Mouse (Mus musculus) gastrocnemius, postnatal 10 days (tissue): ENCODE data around the gene Bcat2. TPM values are rescaled to one million over a fixed set of nuclear protein-coding genes. Genes with fewer than 3 reads are reported as not detected.
A peak's percentile ranks its signal among the peaks of the same experiment; 100 is the strongest.
"Not testable (repeated sequence)": the region's sequence is repeated elsewhere in the genome, so short reads cannot be mapped to it uniquely, and the experiment has no call there.

ENCODE experiments used
- DNase-seq: peaks from one replicate; pipeline ENCODE4 v3.0.0; 2021; ENCODE audit warnings: mixed read lengths
- long read RNA-seq, 2 experiments: library from polyadenylated mRNA; stranded (forward); transcript quantifications; one replicate each; pipeline ENCODE4 v2.0.0; 2021
- total RNA-seq, 2 experiments: library from RNA; stranded (reverse); gene quantifications; 2 replicates each; pipeline ENCODE4 v1.2.3; 2021

Gene Bcat2
- 10 to 100 TPM; 24.0 to 25.2 TPM for total RNA-seq
- long read RNA-seq, experiment 1, transcript Bcat2-201 (11 exons, 1,772 nt), result major isoform, 17 of 22 reads
- long read RNA-seq, experiment 1, partial matches to known transcripts, result 1 of 22 reads
- long read RNA-seq, experiment 1, other reads (novel, unspliced or antisense), result 4 of 22 reads
- long read RNA-seq, experiment 2, transcript Bcat2-201 (11 exons, 1,772 nt), result major isoform, 21 of 29 reads
- long read RNA-seq, experiment 2, partial matches to known transcripts, result 3 of 29 reads
- long read RNA-seq, experiment 2, other reads (novel, unspliced or antisense), result 5 of 29 reads

DNA sequence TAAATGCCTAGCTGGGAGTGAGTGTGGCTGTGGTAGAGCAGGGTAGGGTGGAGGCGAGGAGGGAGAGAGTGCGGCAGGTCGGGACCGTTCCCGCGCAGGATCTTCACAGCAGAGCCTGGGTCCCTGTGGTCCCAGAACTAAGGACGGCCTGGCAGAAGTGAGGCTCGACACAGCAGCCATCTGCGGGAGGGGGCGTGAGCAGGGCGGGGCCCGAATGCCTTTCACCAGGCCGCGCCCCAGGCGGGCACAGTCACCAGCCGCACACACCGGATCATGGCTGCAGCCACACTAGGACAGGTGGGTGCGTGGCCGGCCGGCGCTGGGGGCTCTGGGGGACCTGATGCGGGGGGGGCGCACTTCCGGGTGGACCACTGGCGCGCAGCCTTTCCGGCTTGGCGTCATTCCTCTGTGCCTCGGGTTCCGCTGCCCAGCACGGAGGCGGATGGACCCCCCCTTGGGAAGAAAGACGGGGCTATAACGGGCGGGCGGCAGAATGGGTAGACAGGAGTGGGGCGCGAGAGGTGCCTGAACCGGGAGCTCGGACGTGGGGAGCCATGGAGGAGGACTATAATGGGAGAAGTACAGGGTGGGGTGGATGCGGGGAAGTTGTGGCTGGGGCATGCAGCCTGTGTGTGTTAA is at the start of gene Bcat2:
Gene Bcat2, plus strand, starts transcription at position 51 of the 639 bp plus-strand sequence.
- peak; percentile 76 for DNase-seq

DNA sequence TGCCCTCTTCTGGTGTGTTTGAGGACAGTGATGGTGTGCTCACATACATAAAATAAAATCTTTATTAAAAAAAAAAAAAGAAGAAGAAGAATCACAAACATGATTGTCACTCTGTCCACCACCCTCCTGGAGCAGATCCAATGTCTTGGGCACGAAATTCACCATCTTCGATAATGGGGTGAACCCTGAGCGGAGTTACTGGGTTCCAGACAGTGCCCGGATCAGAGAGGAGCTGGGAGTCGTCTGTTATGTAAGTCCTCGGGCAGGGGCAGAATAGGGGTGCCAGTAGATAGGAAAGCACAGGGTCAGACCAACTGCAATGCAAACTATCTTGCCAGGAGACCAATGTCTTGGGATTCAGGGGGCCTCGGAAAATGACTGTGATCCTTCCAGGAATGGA is 49.3 kb upstream of the Bcat2 start:
- DNase-seq, result no peak

DNA sequence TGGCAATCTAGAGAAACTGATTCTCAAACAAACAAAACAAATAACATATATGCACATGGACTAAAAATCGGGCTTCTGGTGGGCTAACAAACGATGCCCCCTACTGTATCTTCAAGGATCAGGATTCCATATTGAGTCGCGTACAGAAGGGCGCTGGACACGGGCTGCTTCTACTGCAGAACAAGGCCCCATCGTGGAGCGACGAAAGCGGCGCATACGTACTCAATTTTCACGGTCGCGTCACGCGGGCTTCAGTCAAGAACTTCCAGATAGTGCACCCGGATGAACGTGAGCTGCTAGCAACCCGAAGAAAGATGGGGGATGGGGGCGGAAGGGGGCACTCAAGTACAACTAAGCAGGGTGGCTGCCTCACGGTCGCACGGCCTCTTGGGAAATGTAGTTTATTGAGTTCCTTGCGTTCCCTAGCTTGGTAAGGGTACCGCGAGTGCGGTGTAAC is 48.2 kb upstream of the Bcat2 start:
- peak; percentile 72 for DNase-seq

DNA sequence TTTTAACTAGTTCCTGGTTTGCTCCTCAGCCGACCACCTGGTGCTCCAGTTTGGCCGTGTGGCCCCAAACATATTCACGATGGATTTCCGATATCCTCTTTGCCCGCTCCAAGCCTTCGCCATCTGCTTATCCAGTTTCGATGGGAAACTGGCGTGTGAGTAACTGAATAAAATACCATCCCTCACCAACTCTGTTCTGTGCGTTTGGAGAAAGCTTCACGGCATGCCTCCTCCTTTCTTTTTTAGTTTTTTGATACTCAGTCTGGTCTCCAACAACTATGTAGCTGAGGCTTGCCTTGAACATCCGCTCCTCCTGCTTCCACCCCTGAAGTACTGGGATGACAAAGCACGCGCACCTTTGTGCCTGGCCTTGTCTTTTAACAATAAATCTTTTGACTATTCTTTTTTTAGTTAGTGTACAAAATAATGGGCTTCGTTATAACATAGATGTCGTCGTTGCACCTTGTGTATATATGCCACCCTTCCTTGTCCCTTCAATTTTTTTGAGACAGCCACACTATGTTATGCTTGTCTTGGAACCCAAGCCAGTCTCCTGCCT is 47.7 kb upstream of the Bcat2 start:
- DNase-seq, result no peak

DNA sequence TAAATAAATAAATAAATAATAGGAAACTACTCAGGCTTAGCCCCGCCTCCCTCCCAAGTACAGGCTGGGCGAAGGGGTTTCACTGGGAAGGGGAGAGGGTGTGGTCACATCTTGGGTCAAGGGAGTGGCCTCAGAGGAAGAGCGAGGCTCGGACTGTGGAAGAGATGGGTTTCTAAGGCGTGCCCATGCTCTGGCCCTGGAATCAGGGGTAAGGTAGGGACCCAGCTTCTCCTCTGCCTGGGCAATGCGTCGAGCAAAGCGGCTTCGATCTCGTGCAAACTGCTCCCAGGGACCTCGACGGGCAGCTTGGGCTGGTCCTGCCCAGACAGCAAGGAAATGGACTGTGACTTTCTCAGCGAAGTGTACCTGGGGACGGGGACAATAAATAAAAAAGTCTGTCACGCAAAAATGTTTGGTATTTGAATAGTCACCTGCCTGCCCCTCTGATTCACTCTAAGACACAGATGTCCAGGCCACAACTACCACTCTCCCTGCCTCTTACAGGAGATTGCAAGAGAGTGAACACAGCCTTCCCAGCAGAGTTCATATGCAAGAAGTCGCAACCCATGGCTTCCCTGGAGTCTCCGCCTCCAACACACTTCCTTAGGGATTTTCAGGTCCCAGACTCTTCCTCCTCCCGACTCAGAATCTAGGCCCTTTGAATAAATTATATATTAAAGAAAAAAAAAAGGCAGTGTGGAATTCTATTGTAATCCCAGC is 46.8 kb upstream of the Bcat2 start:
- no peak for DNase-seq

DNA sequence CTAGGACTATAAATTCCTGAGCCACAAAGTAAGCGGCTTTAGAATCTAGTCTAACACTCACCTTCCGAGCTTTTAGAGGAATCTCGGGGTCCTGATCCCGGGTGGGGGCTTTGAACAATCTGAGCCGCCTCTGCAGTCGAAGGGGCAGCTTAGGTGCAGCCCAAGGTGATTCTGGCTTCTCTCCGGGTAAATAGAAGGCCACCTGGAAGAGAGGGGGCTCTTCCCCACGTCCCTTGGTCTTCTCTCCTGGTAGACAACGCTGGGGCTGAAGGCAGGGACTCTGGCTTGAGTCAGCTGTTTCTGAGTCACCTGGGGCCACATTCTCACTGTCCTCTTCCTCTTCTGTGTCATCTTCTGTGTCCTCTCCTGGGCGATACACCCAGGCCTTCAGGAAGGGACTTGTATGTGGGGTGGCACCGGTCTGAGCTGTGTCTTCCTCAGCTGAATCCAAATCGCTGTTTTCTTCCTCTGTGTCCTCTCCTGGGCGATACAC is 46.2 kb upstream of the Bcat2 start:
- no peak for DNase-seq

DNA sequence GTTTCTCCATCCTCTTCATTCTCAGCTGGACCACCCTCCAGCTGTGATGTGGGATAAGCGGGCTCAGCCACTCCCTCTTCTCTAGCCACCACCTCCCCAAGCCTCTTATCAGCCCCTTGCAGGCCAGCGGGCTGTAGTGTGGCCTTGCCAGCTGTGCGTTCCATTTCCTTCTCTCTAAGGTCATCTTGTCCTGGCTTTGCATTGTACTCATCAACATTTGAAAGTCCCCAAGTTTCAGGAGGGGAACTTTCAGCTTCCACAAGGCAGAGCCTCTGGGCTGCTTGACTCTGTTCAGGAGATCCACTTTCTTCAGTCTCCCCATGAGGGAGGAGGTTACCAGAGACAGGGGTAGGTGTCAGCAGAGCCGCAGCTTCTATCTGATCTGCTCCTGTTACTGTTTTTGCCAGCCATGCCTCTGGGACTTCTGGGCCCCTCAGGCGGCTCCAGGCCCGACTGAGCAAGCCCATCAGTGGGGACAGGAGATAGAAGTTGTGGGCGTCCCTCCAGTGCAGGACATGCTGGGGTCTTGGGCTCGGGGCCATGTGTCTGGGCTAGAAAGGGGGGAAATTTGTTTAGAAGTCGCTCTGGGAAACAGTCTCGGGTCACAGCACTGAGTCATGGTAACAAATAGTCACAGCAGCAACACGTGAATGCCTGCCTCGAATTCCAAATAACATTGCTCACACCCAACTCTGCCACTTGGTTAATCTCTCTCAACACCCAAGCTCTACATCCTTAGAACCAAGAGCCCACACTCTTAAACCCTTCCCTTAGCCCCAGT is 44.9 kb upstream of the Bcat2 start:
- no peak for DNase-seq

DNA sequence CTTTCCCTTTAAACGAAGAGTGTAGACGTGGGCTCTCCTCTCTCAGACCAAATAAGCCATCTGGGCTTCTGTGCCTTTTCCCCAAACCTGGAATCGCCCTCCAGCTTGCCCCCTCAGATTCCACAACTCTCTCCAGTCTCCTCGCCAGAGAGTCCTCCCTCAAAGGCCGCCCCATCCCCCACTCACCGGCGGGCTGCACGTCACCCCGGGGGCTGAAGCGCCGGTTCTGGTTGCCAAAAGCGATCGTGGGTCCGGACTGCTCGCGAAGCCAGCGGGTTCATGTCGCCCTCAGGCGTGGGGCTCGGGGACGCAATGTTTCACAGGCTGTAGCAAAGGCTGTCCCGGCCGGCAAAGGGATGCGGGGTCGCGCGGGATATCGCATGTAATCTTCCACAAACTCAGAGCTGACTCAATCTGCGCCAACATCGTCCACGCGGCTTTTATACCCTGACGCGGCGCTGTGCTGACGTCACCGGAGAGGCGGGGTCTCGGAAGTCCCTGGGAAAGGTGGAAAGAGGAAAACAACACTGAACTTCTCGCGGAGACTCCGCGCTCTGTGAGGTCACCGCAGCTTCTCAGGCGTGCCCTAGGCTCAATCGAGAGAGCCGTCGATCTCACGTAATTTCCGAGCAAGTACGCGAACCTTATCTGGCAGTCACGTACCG is 44.0 kb upstream of the Bcat2 start, which contains the start of the genes Ppp1r15a and Plekha4:
Gene Ppp1r15a, minus strand, starts transcription at position 460 of the 665 bp plus-strand sequence.
Gene Plekha4, plus strand, starts transcription at position 522 of the 665 bp plus-strand sequence.
- peak; percentile 93 for DNase-seq

DNA sequence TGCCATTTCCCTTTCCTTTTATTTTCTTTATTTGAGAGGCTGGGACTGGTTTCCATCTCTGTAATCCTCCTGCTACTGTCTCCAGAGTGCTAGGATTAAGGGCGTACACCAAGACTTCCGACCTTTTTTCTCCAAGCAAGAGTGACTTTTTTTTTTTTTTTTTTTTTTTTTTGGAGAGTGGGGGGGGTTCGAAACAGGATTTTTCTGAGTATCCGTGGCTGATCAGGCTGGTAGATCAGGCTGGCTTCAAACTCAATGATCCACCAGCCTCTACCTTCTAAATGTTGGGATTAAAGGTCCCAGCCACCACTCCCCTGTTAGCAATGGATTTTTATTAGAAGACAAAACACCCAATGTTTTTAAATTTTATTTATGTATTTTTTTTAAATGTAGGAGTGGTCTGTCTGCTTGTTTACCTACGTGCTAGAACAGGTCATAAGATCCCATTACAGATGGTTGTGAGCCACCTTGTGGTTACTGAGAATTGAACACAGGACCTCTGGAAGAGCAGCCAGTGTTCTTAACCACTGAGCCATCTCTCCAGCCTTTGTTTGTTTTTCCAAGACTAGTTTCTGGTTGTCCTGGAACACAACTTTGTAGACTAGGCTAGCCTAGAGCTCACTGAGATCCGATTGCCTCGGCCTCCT is 43.4 kb upstream of the Bcat2 start:
- no peak for DNase-seq

DNA sequence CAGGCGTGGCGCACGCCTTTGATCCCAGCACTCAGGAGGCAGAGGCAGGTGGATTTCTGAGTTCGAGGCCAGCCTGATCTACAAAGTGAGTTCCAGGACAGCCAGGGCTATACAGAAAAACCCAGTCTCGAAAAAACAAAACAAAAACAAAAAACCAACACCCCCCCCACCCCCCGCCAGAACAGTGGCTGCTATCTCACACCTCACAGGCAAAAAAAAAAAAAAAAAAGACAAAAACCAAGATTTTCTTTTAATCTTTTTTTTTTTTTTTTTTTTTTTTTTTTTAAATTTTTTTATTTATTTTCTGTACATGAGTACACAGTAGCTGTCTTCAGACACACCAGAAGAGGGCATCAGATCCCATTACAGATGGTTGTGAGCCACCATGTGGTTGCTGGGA is 42.8 kb upstream of the Bcat2 start:
- not testable (repeated sequence) for DNase-seq

DNA sequence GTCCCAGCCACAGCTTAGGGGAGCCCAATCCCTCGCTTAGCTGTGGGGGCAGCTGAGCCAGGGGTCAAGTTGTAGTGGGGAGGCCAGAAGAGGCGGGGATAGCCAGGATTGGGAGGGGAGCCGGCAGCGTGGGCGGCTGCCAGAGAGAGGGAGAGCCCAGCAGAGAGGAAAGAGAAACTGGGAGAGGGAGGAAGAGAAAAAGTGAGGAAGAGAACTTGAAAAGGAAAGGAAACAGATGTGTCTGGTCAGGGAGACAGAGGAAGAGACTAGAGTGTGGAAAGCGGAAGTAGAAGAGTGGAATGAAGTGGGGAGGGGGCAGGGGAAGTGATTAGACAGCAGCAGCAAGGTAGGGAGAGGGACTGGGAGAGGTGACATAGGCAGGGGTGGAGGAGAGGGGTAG is 40.5 kb upstream of the Bcat2 start:
- DNase-seq, result peak; percentile 47

DNA sequence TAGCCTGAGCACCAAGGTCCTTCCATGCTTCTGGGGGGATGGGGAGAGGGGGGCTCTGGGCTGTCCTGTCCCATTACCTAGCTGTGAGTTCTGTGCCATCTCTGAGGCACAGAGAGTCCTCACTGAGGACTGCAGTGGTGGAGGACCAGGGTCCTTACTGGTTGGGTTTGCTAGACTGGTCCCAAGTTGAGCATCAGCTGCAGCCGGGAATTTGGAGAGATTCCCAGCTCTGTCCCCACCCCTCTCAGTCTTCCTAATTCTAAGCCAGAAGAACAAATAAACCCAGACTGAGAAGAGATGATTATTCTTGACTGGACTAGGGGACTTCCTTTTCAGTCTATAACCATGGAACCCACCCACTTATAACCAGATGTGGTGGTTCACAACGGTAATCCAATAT is 39.3 kb upstream of the Bcat2 start:
- DNase-seq, result peak; percentile 51

DNA sequence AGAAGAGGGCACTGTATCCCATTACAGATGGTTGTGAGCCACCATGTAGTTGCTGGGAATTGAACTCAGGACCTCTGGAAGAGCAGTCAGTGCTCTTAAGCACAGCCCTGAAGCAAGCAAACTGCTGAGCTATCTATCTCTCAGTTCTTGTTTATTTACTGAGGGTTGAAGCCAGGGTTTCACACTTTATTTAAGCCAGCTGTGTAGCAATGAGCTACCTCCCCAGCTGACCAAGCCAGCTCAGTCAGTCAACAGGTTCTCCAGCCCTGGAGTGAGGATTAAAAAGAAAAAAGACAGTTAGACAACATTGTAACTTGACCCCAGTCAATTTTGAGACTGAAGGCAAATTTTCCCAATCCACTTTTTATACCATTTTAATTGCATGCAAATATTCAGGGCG is 34.3 kb upstream of the Bcat2 start:
- DNase-seq, result no peak

DNA sequence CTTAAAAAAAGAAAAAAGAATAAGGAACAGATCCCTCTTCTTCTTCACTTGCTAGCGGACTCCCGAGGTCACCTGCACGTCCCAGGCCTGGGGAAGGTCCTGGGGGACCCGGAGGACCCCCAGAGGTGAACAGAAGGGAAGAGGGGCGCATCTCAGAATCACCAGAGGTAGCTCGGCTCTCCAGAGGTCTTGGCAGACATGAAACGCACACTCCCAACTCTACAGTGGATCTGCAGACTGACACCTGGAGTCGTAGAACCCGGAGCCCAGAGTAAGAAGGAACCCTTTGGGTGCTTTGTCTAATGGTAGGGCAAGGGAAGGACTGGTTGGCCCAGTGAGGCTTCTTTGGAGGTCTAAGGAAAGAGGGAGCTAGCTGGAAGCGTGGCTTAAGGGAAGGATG is 32.4 kb upstream of the Bcat2 start:
- no peak for DNase-seq

DNA sequence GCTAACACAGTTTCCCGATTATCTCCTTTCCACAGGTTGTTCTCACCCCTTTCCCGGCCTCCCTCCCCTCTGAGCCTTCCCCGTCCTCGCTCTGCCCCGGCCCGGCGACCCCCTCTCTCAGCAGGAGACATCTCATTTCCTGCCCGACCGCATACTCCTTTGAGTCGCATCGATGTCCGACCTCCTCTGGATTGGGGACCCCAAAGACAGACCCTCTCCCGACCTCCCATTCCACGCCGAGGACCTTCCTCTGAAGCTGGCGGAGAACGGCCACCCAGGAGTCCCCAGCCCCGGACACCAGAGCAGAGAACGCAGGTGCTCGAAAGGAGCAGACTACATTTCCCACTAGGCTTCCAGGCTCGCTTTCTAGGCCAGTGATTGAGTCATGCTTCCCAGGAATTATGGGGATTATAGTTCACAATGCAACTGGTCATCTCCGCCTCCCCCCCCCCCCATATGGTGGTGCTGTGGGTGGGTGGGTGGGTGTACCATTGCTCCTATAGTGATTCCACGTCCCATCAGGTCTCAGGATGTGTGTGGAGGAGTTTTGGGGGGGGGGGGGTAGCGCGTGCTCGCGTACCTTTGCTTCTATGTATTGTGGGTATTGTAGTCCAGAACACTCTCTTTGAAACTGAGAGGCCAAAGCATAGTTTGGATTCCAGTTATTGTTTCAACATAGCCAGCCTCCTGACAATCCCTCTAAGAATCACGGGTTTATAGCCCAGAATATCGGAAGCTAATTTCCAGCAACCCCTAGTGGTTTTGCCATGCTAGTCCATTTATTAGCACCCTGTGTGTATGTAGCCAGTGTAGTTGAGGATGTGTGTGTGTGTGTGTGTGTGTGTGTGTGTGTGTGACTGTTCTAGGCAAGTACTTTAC is 31.6 kb upstream of the Bcat2 start:
- DNase-seq, result no peak

DNA sequence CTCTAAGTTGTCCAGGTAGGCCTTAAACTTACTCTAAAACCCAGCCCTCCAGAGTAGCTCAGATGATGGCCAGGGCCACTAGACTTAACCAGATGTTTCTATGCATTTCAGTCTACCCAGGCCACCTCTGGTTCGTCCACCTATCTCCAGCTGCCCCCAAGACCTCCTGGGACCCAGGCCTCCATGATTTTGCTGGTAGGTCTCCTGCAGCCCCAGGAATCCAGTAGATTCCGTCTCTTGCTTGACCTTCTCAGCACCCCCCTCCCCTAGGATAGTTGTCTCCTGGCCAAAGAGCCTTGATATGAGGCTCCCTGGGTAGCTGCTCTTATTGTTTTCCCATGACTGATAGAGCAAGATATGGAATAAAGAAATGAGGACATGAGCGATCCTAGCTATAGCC is 30.9 kb upstream of the Bcat2 start:
- no peak for DNase-seq

DNA sequence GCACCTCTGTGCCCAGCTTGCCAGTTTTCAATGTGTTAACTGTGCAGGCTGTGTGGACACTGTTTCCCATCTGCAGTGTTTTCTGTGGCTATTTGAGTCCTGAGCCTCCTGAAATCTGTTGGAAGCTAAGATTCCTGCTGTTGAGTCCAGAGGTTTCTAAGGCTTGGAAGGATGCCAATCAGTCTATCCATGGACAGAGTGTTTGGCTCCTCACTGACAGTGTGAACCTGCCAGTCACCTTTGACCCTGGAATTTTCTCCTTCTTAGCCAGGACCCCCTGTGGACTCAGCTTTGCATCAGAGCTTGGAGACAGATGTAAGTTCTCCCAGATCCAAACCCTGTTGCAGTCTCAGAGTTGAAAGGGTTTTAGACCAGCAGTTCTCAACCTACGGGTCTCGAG is 29.7 kb upstream of the Bcat2 start:
- no peak for DNase-seq

DNA sequence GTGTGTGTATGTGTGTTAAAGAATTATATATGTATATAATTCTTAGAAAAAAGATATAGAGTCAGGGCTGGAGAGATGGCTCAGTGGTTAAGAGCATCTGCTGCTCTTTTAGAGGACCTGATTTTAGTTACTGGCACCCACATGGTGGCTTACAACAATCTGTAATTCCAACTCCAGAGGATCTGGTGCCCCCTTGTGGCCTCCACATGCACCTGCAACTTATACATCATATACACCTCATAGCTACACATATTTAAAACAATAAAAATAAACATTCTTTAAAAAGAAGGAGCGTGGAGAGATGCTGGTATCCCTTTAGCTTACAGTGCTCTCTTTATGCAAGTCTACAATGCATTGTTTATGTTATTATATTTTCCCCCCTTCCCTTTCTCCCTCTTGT is 25.4 kb upstream of the Bcat2 start:
- no peak for DNase-seq

DNA sequence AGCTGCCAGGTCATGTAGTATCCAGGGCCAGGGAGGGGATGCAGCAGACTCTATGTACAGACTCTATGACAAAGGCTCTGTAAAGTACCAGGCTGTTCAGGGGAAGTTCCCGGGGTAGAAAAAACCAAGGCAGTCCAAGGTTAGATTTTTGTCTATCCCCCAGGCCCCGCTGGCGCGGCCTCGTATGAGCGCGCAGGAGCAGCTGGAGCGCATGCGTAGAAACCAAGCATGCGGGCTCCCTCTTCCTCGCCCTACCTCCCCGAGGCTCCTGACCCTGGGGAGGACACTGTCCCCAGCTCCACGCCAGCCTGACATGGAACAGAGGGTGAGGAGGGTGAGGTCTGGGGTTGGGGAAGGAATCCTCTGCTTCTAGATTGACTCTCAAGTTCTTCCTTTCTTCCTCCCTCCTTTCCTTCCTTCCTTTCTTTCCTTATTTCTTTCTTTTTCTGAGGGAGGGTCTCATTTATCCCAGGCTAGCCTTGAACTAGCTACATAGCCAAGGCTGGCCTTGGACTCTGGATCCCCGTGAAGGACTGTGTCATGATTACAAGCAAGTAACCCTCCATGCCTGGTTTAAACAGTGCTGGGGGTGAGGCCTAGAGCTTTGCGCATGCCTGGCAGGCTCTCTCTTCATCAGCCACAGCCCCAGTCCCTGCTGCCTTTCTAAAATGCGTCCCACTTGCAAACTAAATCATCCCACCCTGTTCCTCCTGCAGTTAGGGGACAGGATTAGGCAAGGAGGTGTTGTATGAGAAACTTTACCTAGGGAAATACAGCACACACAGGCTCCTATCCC is 20.1 kb upstream of the Bcat2 start:
- DNase-seq, result no peak
